Mouse (Mus musculus): ENCODE measurements around the gene Sobp.

Gene Sobp

GRCm38 (mm10) chr10:43162318-43162717 is 12.0 kb downstream of the Sobp start:
- no peak for ATAC-seq (ENCODE audit: insufficient number of reproducible peaks, low FRiP score, low TSS enrichment)

- no peak for ATAC-seq (ENCODE audit: insufficient number of reproducible peaks, low FRiP score, low TSS enrichment)
Measured at GRCm38 (mm10) chr10:43159333-43159732, 15.0 kb downstream of the Sobp start.

- no peak for ATAC-seq (ENCODE audit: insufficient number of reproducible peaks, low FRiP score, low TSS enrichment)
Measured at GRCm38 (mm10) chr10:43158917-43159316, 15.4 kb downstream of the Sobp start.

GRCm38 (mm10) chr10:43155046-43155560 is 19.2 kb downstream of the Sobp start:
- ATAC-seq (ENCODE audit: insufficient number of reproducible peaks, low FRiP score, low TSS enrichment): no peak

- ATAC-seq (ENCODE audit: insufficient number of reproducible peaks, low FRiP score, low TSS enrichment): no peak
Measured at GRCm38 (mm10) chr10:43152643-43153042, 21.7 kb downstream of the Sobp start.

GRCm38 (mm10) chr10:43148456-43148855 is 25.9 kb downstream of the Sobp start:
- no peak for ATAC-seq (ENCODE audit: insufficient number of reproducible peaks, low FRiP score, low TSS enrichment)

GRCm38 (mm10) chr10:43143173-43143572 is 31.2 kb downstream of the Sobp start:
- ATAC-seq (ENCODE audit: insufficient number of reproducible peaks, low FRiP score, low TSS enrichment): no peak

GRCm38 (mm10) chr10:43134027-43134426 is 40.3 kb downstream of the Sobp start:
- ATAC-seq (ENCODE audit: insufficient number of reproducible peaks, low FRiP score, low TSS enrichment): no peak

- no peak for ATAC-seq (ENCODE audit: insufficient number of reproducible peaks, low FRiP score, low TSS enrichment)
Measured at GRCm38 (mm10) chr10:43128750-43129149, 45.6 kb downstream of the Sobp start.

GRCm38 (mm10) chr10:43124561-43124960 is 49.8 kb downstream of the Sobp start:
- no peak for ATAC-seq (ENCODE audit: insufficient number of reproducible peaks, low FRiP score, low TSS enrichment)

GRCm38 (mm10) chr10:43124156-43124555 is 50.2 kb downstream of the Sobp start:
- ATAC-seq (ENCODE audit: insufficient number of reproducible peaks, low FRiP score, low TSS enrichment): no peak

GRCm38 (mm10) chr10:43123422-43123821 is 50.9 kb downstream of the Sobp start:
- ATAC-seq (ENCODE audit: insufficient number of reproducible peaks, low FRiP score, low TSS enrichment): no peak

- ATAC-seq (ENCODE audit: insufficient number of reproducible peaks, low FRiP score, low TSS enrichment): no peak
Measured at GRCm38 (mm10) chr10:43120688-43121450, 53.5 kb downstream of the Sobp start.

- no peak for ATAC-seq (ENCODE audit: insufficient number of reproducible peaks, low FRiP score, low TSS enrichment)
Measured at GRCm38 (mm10) chr10:43116083-43116927, 58.0 kb downstream of the Sobp start.

- no peak for ATAC-seq (ENCODE audit: insufficient number of reproducible peaks, low FRiP score, low TSS enrichment)
Measured at GRCm38 (mm10) chr10:43112296-43112695, 62.0 kb downstream of the Sobp start.

- ATAC-seq (ENCODE audit: insufficient number of reproducible peaks, low FRiP score, low TSS enrichment): no peak
Measured at GRCm38 (mm10) chr10:43106616-43107015, 67.7 kb downstream of the Sobp start.

GRCm38 (mm10) chr10:43106196-43106595 is 68.1 kb downstream of the Sobp start:
- 0 out of 2 replicates have a peak, but pooled peaks have one; percentile 18 for ATAC-seq (ENCODE audit: insufficient number of reproducible peaks, low FRiP score, low TSS enrichment)

GRCm38 (mm10) chr10:43100513-43100912 is 73.8 kb downstream of the Sobp start:
- ATAC-seq (ENCODE audit: insufficient number of reproducible peaks, low FRiP score, low TSS enrichment): no peak

- no peak for ATAC-seq (ENCODE audit: insufficient number of reproducible peaks, low FRiP score, low TSS enrichment)
Measured at GRCm38 (mm10) chr10:43099229-43099628, 75.1 kb downstream of the Sobp start.

- ATAC-seq (ENCODE audit: insufficient number of reproducible peaks, low FRiP score, low TSS enrichment): no peak
Measured at GRCm38 (mm10) chr10:43097755-43098154, 76.6 kb downstream of the Sobp start.

- no peak for ATAC-seq (ENCODE audit: insufficient number of reproducible peaks, low FRiP score, low TSS enrichment)
Measured at GRCm38 (mm10) chr10:43096614-43097013, 77.7 kb downstream of the Sobp start.

Measured in cerebellum, adult (tissue).